Mouse (Mus musculus): ENCODE results near the gene Abcc8. TPM values are rescaled to one million over a fixed set of nuclear protein-coding genes. Genes with fewer than 3 reads are reported as not detected.

Gene Abcc8
- polyA plus RNA-seq, 1 experiment = 1.2 TPM

GRCm38 (mm10) chr7:46133858-46134257, 46.0 kb downstream of the Abcc8 start:
- DNase-seq = no peak
- Histone ChIP-seq H3K4me3 (replicated peaks; ENCODE audit: extremely low read depth, low read depth, low read length) (no peak overlapping the region), H3K4me1 (ENCODE audit: control insufficient read depth, insufficient read depth, low read length) (no peaks in the 10 kb centered on the region)
- TF ChIP-seq CTCF (IDR thresholded peaks at IDR 0.05; ENCODE audit: insufficient read depth, low read length) (no peak), POLR2A (IDR thresholded peaks at IDR 0.05; ENCODE audit: borderline replicate concordance, extremely low read depth, low read depth, low read length) (no peak)
- 14% methylated on average over 7 of the region's 7 CpGs for WGBS

- no peak overlapping the region for H3K4me3 ChIP-seq (replicated peaks; ENCODE audit: extremely low read depth, low read depth, low read length)
- no peak for TF ChIP-seq CTCF (IDR thresholded peaks at IDR 0.05; ENCODE audit: insufficient read depth, low read length)
- TF ChIP-seq POLR2A (IDR thresholded peaks at IDR 0.05; ENCODE audit: borderline replicate concordance, extremely low read depth, low read depth, low read length) = no peak
- H3K4me1 ChIP-seq (ENCODE audit: control insufficient read depth, insufficient read depth, low read length) = no peaks in the 10 kb centered on the region
- 79% methylated on average over 12 of the region's 12 CpGs for WGBS
- no peak for DNase-seq
Measured at GRCm38 (mm10) chr7:46132229-46132628, 47.6 kb downstream of the Abcc8 start.

- no peak overlapping the region for H3K4me3 ChIP-seq (replicated peaks; ENCODE audit: extremely low read depth, low read depth, low read length)
- TF ChIP-seq POLR2A (IDR thresholded peaks at IDR 0.05; ENCODE audit: borderline replicate concordance, extremely low read depth, low read depth, low read length) (no peak), CTCF (IDR thresholded peaks at IDR 0.05; ENCODE audit: insufficient read depth, low read length) (no peak)
- WGBS = 65% methylated on average over 8 of the region's 8 CpGs
- no peaks in the 10 kb centered on the region for H3K4me1 ChIP-seq (ENCODE audit: control insufficient read depth, insufficient read depth, low read length)
- DNase-seq = no peak
Measured at GRCm38 (mm10) chr7:46131806-46132205, 48.0 kb downstream of the Abcc8 start.

GRCm38 (mm10) chr7:46131266-46131665, 48.6 kb downstream of the Abcc8 start:
- TF ChIP-seq POLR2A (IDR thresholded peaks at IDR 0.05; ENCODE audit: borderline replicate concordance, extremely low read depth, low read depth, low read length) = no peak
- H3K4me1 ChIP-seq (ENCODE audit: control insufficient read depth, insufficient read depth, low read length) = no peaks in the 10 kb centered on the region
- no peak overlapping the region for H3K4me3 ChIP-seq (replicated peaks; ENCODE audit: extremely low read depth, low read depth, low read length)
- no peak for DNase-seq
- 36% methylated on average over 3 of the region's 3 CpGs for WGBS

GRCm38 (mm10) chr7:46130723-46131122, 49.1 kb downstream of the Abcc8 start:
- H3K4me1 ChIP-seq (ENCODE audit: control insufficient read depth, insufficient read depth, low read length) = no peaks in the 10 kb centered on the region
- WGBS = 32% methylated on average over 7 of the region's 7 CpGs
- TF ChIP-seq CTCF (IDR thresholded peaks at IDR 0.05; ENCODE audit: insufficient read depth, low read length) (no peak), POLR2A (IDR thresholded peaks at IDR 0.05; ENCODE audit: borderline replicate concordance, extremely low read depth, low read depth, low read length) (no peak)
- H3K4me3 ChIP-seq (replicated peaks; ENCODE audit: extremely low read depth, low read depth, low read length) = no peak overlapping the region
- no peak for DNase-seq

- H3K4me3 ChIP-seq (replicated peaks; ENCODE audit: extremely low read depth, low read depth, low read length) = no peak overlapping the region
- TF ChIP-seq POLR2A (IDR thresholded peaks at IDR 0.05; ENCODE audit: borderline replicate concordance, extremely low read depth, low read depth, low read length) (no peak), CTCF (IDR thresholded peaks at IDR 0.05; ENCODE audit: insufficient read depth, low read length) (no peak)
- 53% methylated on average over 7 of the region's 7 CpGs for WGBS
- DNase-seq = no peak
- H3K4me1 ChIP-seq (ENCODE audit: control insufficient read depth, insufficient read depth, low read length) = no peaks in the 10 kb centered on the region
Measured at GRCm38 (mm10) chr7:46129463-46130179, 50.2 kb downstream of the Abcc8 start.

- no peak for TF ChIP-seq CTCF (IDR thresholded peaks at IDR 0.05; ENCODE audit: insufficient read depth, low read length)
- Histone ChIP-seq H3K4me3 (replicated peaks; ENCODE audit: extremely low read depth, low read depth, low read length) (no peak overlapping the region), H3K4me1 (ENCODE audit: control insufficient read depth, insufficient read depth, low read length) (no peaks in the 10 kb centered on the region)
- DNase-seq = no peak
- 38% methylated on average over 7 of the region's 7 CpGs for WGBS
Measured at GRCm38 (mm10) chr7:46128196-46128595, 51.6 kb downstream of the Abcc8 start.

- H3K4me3 ChIP-seq (replicated peaks; ENCODE audit: extremely low read depth, low read depth, low read length) = no peak overlapping the region
- WGBS = 81% methylated on average over 11 of the region's 11 CpGs
- H3K4me1 ChIP-seq (ENCODE audit: control insufficient read depth, insufficient read depth, low read length) = no peaks in the 10 kb centered on the region
- no peak for DNase-seq
- no peak for TF ChIP-seq CTCF (IDR thresholded peaks at IDR 0.05; ENCODE audit: insufficient read depth, low read length)
- no peak for TF ChIP-seq POLR2A (IDR thresholded peaks at IDR 0.05; ENCODE audit: borderline replicate concordance, extremely low read depth, low read depth, low read length)
Measured at GRCm38 (mm10) chr7:46125340-46125739, 54.5 kb downstream of the Abcc8 start.

- no peak overlapping the region for H3K4me3 ChIP-seq (replicated peaks; ENCODE audit: extremely low read depth, low read depth, low read length)
- WGBS = 56% methylated on average over 6 of the region's 6 CpGs
- no peaks in the 10 kb centered on the region for H3K4me1 ChIP-seq (ENCODE audit: control insufficient read depth, insufficient read depth, low read length)
- no peak for DNase-seq
- no peak for TF ChIP-seq POLR2A (IDR thresholded peaks at IDR 0.05; ENCODE audit: borderline replicate concordance, extremely low read depth, low read depth, low read length)
- TF ChIP-seq CTCF (IDR thresholded peaks at IDR 0.05; ENCODE audit: insufficient read depth, low read length) = no peak
Measured at GRCm38 (mm10) chr7:46124460-46124859, 55.4 kb downstream of the Abcc8 start.

GRCm38 (mm10) chr7:46122964-46123363, 56.9 kb downstream of the Abcc8 start:
- WGBS = 14% methylated on average over 4 of the region's 4 CpGs
- Histone ChIP-seq H3K4me3 (replicated peaks; ENCODE audit: extremely low read depth, low read depth, low read length) (no peak overlapping the region), H3K4me1 (ENCODE audit: control insufficient read depth, insufficient read depth, low read length) (no peaks in the 10 kb centered on the region)
- TF ChIP-seq POLR2A (IDR thresholded peaks at IDR 0.05; ENCODE audit: borderline replicate concordance, extremely low read depth, low read depth, low read length) (no peak), CTCF (IDR thresholded peaks at IDR 0.05; ENCODE audit: insufficient read depth, low read length) (no peak)
- DNase-seq = no peak
